Mouse (Mus musculus) lung, embryonic 15.5 days (tissue): Measurements from ENCODE around the gene Otub1. TPM values are rescaled to one million over a fixed set of nuclear protein-coding genes. Genes with fewer than 3 reads are reported as not detected.

ENCODE experiments used
- ATAC-seq: fragments of 200-750 bp; cut with Nextera tagmentation; 2 replicates; pipeline ENCODE4 v1.8.0; 2017; ENCODE audit warnings: moderate number of reproducible peaks, borderline replicate concordance; ENCODE audit not compliant: low FRiP score, low TSS enrichment; ENCODE audit errors: extremely low read depth
- H3K27ac ChIP-seq: fragments of 300-500 bp; sonication (generic); 2 replicates; pipeline ENCODE4 v1.5.1; 2015; ENCODE audit warnings: moderate library complexity, mild to moderate bottlenecking, inconsistent platforms
- H3K27me3 ChIP-seq: fragments of 300-500 bp; sonication (generic); 2 replicates; pipeline ENCODE4 v1.6.1; 2015; ENCODE audit warnings: inconsistent platforms
- H3K36me3 ChIP-seq: fragments of 300-500 bp; sonication (generic); 2 replicates; pipeline ENCODE4 v1.6.1; 2015; ENCODE audit warnings: inconsistent platforms
- H3K4me1 ChIP-seq: fragments of 300-500 bp; sonication (generic); 2 replicates; pipeline ENCODE4 v1.6.1; 2015; ENCODE audit warnings: inconsistent platforms
- H3K4me2 ChIP-seq: fragments of 300-500 bp; sonication (generic); 2 replicates; pipeline ENCODE4 v1.6.1; 2015; ENCODE audit warnings: inconsistent platforms, mild to moderate bottlenecking, moderate library complexity
- H3K4me3 ChIP-seq: fragments of 300-500 bp; sonication (generic); 2 replicates; pipeline ENCODE4 v1.5.1; 2015; ENCODE audit warnings: mild to moderate bottlenecking, inconsistent platforms
- H3K9ac ChIP-seq: fragments of 300-500 bp; sonication (generic); 2 replicates; pipeline ENCODE4 v1.6.1; 2015; ENCODE audit warnings: inconsistent platforms
- H3K9me3 ChIP-seq: fragments of 300-500 bp; sonication (generic); 2 replicates; pipeline ENCODE4 v1.6.1; 2016; ENCODE audit warnings: inconsistent platforms
- WGBS: fragments of 180-500 bp; shearing (Covaris S2); methylation state at CpG from one replicate; pipeline ENCODE4 v1.1.7; 2015; 5-methylcytosine and 5-hydroxymethylcytosine counted together
- polyA plus RNA-seq: library from polyadenylated mRNA; unstranded; fragments of >200 nt; fragmentation: Nextera tagmentation; extraction: Ambion mirVana; gene quantifications from 2 replicates; pipeline ENCODE4 v1.2.1, GENCODE M21; 2015

Otub1 gene
- polyA plus RNA-seq, 1 experiment from 2014 or later = 194 TPM

DNA sequence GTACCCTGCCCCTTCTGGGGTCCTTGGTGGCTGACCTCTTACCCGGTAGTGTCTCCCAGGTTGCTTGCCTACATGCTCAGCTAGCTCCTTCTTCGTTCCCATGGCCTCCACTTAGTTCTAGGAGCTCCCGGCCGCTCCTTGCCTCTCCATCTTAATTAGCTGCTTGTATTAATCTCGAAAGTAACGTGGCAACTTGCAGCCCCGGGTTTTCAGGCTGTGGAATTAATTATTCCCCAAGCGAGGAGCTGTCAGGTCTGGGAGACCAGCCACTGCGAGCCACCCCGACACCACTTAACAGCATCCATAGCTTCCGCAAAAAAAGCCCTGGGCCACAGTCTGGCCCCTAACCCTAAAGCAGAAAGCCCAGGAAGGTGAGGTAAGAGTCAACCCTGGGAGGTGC lies 22.7 kb downstream of the Otub1 start:
- Histone ChIP-seq H3K27me3 (peaks cover 50% of the 10 kb centered on the region), H3K36me3 (no peaks in the 10 kb centered on the region), H3K4me3 (no peak overlapping the region), H3K4me2 (no peak overlapping the region), H3K9ac (no peak overlapping the region), H3K4me1 (peaks cover 20% of the 10 kb centered on the region), H3K27ac (no peak overlapping the region), H3K9me3 (no peaks in the 10 kb centered on the region)
- WGBS = 61% methylated on average over 11 of the region's 11 CpGs
- no peak for ATAC-seq

DNA sequence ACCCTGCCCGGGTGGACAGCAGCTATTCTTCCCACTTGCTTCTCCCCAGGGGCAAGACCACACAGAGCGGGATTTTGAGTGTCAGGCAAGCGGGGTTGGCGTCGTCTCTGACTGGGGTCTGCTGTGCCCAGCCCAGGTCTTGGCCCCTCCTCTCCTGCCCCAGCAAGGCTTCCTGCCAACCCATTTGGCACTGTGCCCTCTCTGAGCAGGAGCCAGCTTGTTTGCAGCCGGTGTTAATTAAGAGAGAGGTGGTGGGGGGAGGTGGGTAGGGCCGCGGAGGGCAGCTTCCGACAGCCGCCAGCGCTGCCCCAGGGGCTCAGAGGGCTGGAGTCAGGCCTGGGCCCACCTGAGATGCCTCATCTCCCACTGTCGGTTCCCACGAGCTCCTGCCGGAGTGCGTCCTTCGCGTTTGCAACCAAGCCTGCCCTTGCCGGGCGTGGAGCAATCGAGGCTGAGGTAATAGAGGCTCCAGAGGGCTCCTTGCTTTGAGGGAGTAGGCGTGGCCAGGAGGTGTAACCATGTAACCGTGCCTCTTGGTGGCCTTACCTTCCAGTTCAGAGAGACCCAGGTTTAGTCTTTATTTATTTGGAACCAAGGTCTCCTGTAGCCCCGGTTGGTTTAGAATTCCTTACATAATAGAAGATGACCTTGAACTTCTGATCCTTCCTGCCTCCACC lies 23.7 kb downstream of the Otub1 start:
- Histone ChIP-seq H3K4me1 (peaks cover 24% of the 10 kb centered on the region), H3K36me3 (no peaks in the 10 kb centered on the region), H3K4me3 (peak overlapping the region; percentile 16; the same call in 1 of the 2 replicates), H3K27me3 (peaks cover 50% of the 10 kb centered on the region), H3K27ac (0 out of 2 replicates have a peak overlapping the region, but pooled peaks have one; percentile 32), H3K9me3 (no peaks in the 10 kb centered on the region), H3K4me2 (peak overlapping the region; percentile 51), H3K9ac (no peak overlapping the region)
- 4% methylated on average over 23 of the region's 23 CpGs for WGBS
- peak; percentile 44; the same call in 1 of the 2 replicates for ATAC-seq

DNA sequence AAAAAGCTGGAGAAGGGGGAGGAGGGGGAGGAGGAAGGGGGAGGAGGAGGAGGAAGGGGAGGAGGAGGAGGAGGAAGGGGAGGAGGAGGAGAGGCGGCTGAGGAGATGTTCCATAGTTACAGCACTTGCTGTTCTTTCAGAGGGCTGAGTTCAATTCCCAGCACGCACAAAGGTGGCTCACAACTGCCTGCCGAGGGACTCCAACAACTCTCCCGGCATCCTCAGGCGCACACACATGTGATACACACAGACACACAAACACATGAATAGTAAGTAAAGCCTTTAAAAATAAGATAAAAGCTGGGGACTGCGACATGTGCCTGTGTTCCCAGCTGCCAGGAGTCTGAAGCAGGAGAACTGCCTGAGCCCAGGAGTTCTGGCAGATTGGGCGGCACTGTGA lies 24.6 kb downstream of the Otub1 start:
- no peak for ATAC-seq
- Histone ChIP-seq H3K4me1 (peaks cover 24% of the 10 kb centered on the region), H3K9ac (no peak overlapping the region), H3K36me3 (no peaks in the 10 kb centered on the region), H3K9me3 (no peaks in the 10 kb centered on the region), H3K4me2 (no peak overlapping the region), H3K27me3 (peaks cover 48% of the 10 kb centered on the region), H3K4me3 (no peak overlapping the region), H3K27ac (no peak overlapping the region)
- 57% methylated on average over 7 of the region's 7 CpGs for WGBS

DNA sequence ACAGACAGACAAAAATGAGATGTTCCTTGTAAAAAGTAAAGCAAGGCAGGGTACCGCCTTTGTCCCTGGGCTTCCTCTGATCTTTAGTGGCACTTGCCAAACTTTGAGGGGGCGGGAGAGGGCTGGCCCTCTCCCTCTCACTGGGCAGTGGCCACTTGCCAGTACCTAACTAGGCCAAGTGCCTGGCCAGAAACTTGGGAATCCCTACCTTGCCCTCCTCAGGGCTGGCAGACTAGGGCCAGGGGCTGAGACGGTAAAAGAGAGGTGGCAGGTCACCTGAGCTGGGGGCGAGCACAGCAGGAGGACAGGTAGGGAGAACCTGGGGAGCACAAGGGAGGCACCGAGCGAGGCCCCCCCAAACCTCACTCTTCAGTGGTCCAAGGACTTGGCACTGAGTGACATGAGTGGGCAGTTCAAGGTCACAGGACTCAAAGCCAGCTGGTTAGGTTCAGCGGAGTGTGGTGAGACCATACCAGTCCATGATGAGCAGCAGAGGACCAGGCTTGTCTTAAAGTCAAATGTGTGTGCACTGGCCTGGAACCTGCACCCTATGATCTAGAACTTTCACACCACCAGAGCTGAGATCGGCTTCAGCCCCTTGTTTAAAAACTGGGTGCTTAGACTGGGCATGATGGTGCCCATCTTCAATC lies 25.2 kb downstream of the Otub1 start:
- no peak overlapping the region for H3K27ac ChIP-seq
- WGBS = 79% methylated on average over 8 of the region's 8 CpGs
- H3K4me1 ChIP-seq = peaks cover 26% of the 10 kb centered on the region

DNA sequence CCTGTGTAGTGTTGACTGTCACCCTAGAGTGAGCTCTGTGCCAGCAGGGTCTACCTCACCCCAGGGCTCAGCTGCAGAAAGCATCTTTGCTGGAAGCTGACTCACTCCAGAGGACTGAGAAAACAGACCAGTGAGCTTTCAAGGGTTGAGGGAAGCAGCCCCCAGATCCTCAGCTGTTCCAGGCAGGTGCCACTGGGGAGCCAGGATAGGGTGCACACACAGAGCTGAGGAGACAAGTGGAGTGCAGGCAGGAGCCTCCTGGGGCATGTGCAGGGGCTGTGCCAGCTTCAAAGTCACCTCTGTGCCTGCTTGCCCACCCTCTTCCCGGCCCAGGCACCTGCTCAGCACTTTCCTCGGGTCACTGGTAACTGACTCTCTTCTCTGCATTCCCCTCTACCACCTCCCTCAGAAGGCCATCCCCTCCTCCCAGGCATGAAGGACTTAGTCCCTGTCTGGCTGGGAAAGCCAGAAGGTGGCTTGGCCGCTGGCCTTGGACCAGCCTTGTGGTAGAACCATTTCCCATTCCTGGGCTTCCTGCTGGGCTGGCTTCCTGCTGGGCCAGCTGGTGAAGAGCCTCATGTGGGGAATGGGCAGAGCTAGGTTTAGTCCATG lies 27.2 kb downstream of the Otub1 start:
- Histone ChIP-seq H3K9me3 (no peaks in the 10 kb centered on the region), H3K4me1 (peaks cover 26% of the 10 kb centered on the region), H3K9ac (no peak overlapping the region), H3K27me3 (peaks cover 32% of the 10 kb centered on the region), H3K36me3 (no peaks in the 10 kb centered on the region), H3K4me3 (no peak overlapping the region), H3K27ac (no peak overlapping the region), H3K4me2 (no peak overlapping the region)
- 36% methylated on average over 3 of the region's 3 CpGs for WGBS
- ATAC-seq = no peak

More for the DNA sequence above, 25.2 kb downstream of the Otub1 start:
- no peak overlapping the region for H3K4me3 ChIP-seq
- no peak for ATAC-seq
- no peak overlapping the region for H3K9ac ChIP-seq
- no peaks in the 10 kb centered on the region for H3K9me3 ChIP-seq
- H3K27me3 ChIP-seq = peaks cover 42% of the 10 kb centered on the region
- H3K4me2 ChIP-seq = no peak overlapping the region
- no peaks in the 10 kb centered on the region for H3K36me3 ChIP-seq

DNA sequence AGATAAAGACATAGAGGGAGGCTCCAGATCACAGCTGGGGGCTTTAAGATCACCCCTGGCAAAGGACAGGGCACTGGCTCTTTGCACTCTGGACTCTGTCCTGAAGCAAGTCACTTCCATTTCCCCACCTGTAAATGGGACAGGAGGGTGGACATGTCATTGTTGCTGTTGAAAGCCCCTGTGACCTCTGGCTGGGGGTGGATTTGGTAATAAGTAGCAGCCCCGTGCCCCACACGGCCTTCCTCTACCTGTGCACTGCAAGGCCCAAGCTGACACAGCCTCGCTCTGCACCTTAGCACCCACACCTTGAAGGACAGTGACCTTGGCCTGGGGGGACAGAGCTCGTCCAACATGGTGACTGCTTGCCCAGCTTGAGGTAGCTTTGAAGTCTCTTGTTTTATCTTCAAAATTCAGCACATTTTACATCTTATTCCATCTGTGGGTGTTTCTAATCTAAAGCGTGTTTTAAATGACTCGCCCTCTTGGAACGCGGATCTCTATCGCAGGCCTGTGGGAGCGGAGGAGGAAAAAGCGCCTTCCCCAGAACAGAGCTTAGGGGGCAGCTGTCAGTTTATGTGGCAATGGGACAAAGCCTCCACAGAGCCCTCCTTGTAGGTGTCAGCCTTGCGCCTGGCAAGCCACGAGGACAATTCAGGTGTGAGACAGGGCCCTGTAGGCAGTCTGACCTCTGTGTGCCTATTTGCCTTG lies 28.2 kb downstream of the Otub1 start:
- Histone ChIP-seq H3K9me3 (no peaks in the 10 kb centered on the region), H3K27me3 (peaks cover 23% of the 10 kb centered on the region), H3K36me3 (no peaks in the 10 kb centered on the region), H3K4me2 (no peak overlapping the region), H3K4me1 (peaks cover 26% of the 10 kb centered on the region), H3K27ac (no peak overlapping the region), H3K4me3 (no peak overlapping the region), H3K9ac (no peak overlapping the region)
- WGBS = 44% methylated on average over 13 of the region's 13 CpGs
- no peak for ATAC-seq

DNA sequence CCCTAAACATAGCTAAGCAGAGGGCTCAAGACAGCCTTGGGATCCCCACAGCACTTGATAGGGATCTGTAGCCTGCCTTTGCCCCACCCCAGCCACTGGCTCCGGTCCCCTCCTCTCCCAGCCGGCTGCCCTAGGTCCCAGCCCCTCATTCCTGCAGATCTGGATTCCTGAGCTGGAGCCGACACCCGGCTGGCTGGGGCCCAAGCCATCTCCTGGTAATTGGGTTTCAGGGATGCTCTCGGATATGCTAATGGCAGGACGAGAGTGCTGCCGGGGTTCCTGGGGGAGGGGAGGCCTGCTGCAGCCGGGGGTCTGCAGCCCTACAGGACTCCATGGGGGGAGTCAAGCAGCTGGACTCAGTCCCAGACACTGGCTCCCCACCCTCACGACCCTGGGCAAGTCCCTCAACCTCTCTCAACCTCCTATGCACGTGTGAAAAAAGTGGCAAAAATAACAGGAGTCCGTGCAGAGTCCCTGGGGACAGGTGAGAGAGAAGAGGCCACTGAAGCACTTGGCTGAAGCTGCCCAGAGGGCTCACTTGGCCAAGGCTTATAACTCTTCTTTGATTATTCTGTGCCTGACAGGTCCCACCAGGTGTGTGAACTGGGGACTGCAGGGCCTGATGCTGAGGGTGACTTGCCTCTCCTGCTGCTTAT lies 29.9 kb downstream of the Otub1 start:
- Histone ChIP-seq H3K36me3 (no peaks in the 10 kb centered on the region), H3K27ac (no peak overlapping the region), H3K4me1 (peaks cover 28% of the 10 kb centered on the region), H3K4me2 (no peak overlapping the region), H3K4me3 (no peak overlapping the region), H3K9ac (no peak overlapping the region), H3K27me3 (peaks cover 13% of the 10 kb centered on the region; the same call in 1 of the 2 replicates), H3K9me3 (no peaks in the 10 kb centered on the region)
- 9% methylated on average over 11 of the region's 11 CpGs for WGBS
- ATAC-seq = no peak

DNA sequence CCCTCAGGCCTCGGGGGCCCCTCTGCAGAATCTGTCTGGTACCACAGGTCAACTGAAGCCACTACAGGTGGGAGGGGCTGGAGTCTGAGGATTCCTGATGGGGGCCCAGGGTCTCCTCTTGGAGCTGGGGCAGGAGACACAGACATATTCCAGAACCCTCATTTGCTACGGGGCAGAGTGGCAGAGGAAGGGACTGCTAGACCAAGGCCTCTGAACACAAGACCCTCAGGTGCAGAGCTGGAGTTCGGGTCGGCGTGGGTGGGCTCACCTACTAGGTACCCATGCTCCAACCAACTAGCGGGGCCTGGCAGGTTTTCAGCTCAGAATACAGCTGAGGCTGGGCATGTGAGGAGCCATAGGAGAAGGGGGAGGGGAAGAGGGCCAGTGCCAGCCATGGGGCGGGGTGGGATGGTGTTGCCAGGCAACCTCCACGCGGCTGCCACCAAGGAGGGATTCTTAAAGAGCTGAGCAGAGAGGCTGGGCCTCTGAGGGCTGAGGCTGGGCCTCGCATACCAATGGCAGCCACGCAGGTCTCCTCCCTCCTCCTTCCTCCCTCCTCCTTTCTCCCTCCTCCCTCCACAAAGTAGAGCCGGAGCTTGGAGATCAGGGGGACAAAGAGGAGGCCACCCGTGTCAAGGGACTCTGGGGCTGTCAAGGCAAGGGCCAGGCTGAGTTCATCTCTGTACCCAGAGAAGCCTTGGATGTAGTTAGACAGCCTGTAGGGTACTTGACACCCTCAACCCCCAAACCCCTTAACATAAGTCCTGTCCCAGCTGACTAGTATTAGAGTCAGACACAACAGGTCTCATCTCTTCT lies 33.9 kb downstream of the Otub1 start:
- H3K27me3 ChIP-seq = peaks cover 20% of the 10 kb centered on the region
- H3K9me3 ChIP-seq = no peaks in the 10 kb centered on the region
- H3K4me3 ChIP-seq = no peak overlapping the region
- H3K4me2 ChIP-seq = no peak overlapping the region
- WGBS = 19% methylated on average over 13 of the region's 13 CpGs
- no peak overlapping the region for H3K9ac ChIP-seq
- H3K36me3 ChIP-seq = no peaks in the 10 kb centered on the region
- ATAC-seq = peak; percentile 79
- peaks cover 23% of the 10 kb centered on the region for H3K4me1 ChIP-seq
- H3K27ac ChIP-seq = no peak overlapping the region

DNA sequence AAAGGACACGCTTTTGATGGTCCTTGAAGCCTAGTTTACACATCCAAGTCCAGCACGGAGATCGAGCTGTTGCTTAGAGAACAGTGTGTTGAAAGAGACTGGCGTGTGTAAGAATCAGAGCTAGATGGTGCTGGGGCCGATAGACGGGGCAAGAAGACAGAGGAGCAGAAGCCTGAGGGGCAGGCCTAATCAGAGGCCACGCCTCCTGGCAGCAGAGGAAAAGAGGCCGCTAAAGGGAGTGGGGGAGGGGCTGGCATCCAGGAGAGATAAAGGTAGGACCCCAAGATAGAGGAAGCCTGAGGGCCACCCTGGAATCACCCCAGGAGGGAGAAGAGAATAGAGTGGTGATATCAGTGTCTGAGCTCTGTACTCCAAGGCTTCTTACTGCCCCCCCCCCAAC lies 34.7 kb downstream of the Otub1 start:
- Histone ChIP-seq H3K27me3 (peaks cover 28% of the 10 kb centered on the region), H3K9ac (no peak overlapping the region), H3K4me2 (no peak overlapping the region), H3K4me3 (no peak overlapping the region), H3K9me3 (no peaks in the 10 kb centered on the region), H3K27ac (no peak overlapping the region), H3K36me3 (no peaks in the 10 kb centered on the region), H3K4me1 (peaks cover 24% of the 10 kb centered on the region)
- no peak for ATAC-seq
- WGBS = 6% methylated on average over 8 of the region's 8 CpGs

DNA sequence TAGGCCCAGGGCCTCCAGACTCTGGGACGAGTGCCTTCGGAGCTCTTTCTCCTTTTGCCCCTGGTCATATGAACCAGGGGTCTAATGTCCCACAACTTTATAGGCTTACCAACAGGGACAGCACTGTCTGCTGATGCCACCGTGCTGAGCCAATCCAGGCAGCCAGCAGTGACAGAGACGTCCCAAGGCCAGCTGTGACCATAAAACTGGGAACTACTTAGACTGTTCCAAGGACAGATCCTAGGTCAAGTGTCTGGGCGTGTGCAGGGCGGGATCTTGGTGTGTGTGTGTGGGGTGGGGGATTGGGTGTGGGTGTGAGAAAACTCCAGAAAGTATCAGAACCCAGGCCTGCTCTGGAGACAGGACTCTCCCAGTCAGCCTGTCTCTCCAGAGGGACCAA lies 35.2 kb downstream of the Otub1 start:
- no peaks in the 10 kb centered on the region for H3K9me3 ChIP-seq
- no peak overlapping the region for H3K27ac ChIP-seq
- WGBS = 74% methylated on average over 6 of the region's 6 CpGs
- H3K27me3 ChIP-seq = peaks cover 33% of the 10 kb centered on the region
- H3K4me1 ChIP-seq = peaks cover 24% of the 10 kb centered on the region
- H3K4me3 ChIP-seq = no peak overlapping the region
- ATAC-seq = no peak
- no peak overlapping the region for H3K9ac ChIP-seq
- no peak overlapping the region for H3K4me2 ChIP-seq
- H3K36me3 ChIP-seq = no peaks in the 10 kb centered on the region

DNA sequence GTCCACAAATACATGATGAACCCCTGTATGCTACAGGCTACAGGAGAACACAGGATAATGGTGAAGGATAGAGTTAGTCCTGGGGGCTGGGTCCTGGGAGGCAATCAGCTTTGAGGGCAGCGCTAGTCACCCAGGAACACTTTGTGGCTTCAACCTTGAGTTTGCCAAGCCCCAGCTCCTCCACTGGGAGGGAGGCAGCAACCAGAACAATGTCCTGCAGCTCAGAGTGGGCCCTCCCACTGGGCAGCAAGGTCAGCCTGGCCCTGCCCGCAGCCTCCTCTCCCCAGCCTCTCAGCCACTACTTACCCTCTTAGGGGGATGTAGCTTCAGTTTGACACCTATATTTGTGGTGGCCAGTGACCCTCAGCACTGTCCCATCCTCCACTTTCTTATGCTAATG lies 37.7 kb downstream of the Otub1 start:
- Histone ChIP-seq H3K4me3 (no peak overlapping the region), H3K27ac (no peak overlapping the region), H3K4me1 (peaks cover 40% of the 10 kb centered on the region), H3K9me3 (no peaks in the 10 kb centered on the region), H3K4me2 (no peak overlapping the region), H3K9ac (no peak overlapping the region), H3K36me3 (no peaks in the 10 kb centered on the region), H3K27me3 (peaks cover 58% of the 10 kb centered on the region)
- WGBS = 62% methylated on average over 2 of the region's 2 CpGs
- ATAC-seq = no peak
